25 mouse cellular contexts compared by ENCODE assay signal in the genomic region with DNA sequence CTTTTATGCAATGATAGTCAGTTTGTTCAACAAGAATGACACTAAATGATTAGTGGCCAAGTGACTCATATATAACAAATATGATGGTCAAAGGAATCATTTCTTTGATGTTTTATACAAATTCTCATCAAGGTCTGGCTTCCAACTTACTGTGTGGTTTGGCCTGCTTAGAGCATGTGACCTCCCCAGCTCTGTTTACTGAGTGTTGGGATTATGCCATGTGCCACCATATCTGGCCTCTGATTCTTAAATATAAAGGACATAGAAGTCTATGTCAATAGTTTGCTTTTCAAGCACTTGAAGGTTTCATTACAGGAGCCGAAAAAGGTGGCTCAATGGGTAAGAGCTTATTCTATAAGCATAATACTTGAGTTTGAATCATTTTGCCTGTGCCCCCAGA.
"Had no signal": no experiment of that assay in that cellular context is flagged by ENCODE, and none has a peak within 500 bp of the region (broad histone marks: within the 10 kb centered on the region; RNA-seq: fewer than 3 reads in every experiment).

No protein-coding gene starts in this region.

- H3K4me1 ChIP-seq: hindbrain, embryonic 13.5 days; hindbrain, embryonic 15.5 days; kidney, embryonic 15.5 days; limb, embryonic 13.5 days; limb, embryonic 15.5 days had no signal

- DNase-seq: gastrocnemius, adult 2 months; gastrocnemius, postnatal 10 days; gastrocnemius, postnatal 36 days; heart, adult 18-20 months; heart, postnatal 14 days; heart, postnatal 36 days; kidney, adult 11 months; kidney, adult 2 months; kidney, adult 9 months; kidney, postnatal 14 days; kidney, postnatal 36 days; layer of hippocampus, adult 9-11 months; layer of hippocampus, postnatal 36 days; left cerebral cortex, postnatal 4 days had no signal

- H3K36me3 ChIP-seq: heart, embryonic 10.5 days; heart, embryonic 12.5 days; hindbrain, embryonic 13.5 days; hindbrain, embryonic 15.5 days; kidney, embryonic 15.5 days; limb, embryonic 13.5 days; limb, embryonic 15.5 days had no signal

- ATAC-seq: hindbrain, postnatal 0 days; intestine, embryonic 16.5 days; liver, embryonic 12.5 days had no signal

- H3K27ac ChIP-seq: gastrocnemius, adult 2 months; heart, embryonic 10.5 days; hindbrain, embryonic 13.5 days; hindbrain, embryonic 15.5 days; hindbrain, postnatal 0 days; kidney, embryonic 15.5 days; kidney, postnatal 0 days; limb, embryonic 13.5 days; limb, embryonic 15.5 days; liver, embryonic 12.5 days had no signal

- H3K4me2 ChIP-seq: heart, embryonic 12.5 days; hindbrain, embryonic 13.5 days; hindbrain, embryonic 15.5 days; kidney, embryonic 15.5 days; limb, embryonic 13.5 days; limb, embryonic 15.5 days; liver, embryonic 12.5 days had no signal

- H3K9me3 ChIP-seq: heart, embryonic 10.5 days; heart, embryonic 12.5 days; hindbrain, embryonic 13.5 days; hindbrain, embryonic 15.5 days; kidney, embryonic 15.5 days; limb, embryonic 13.5 days; limb, embryonic 15.5 days; liver, embryonic 12.5 days had no signal

- H3K4me3 ChIP-seq: gastrocnemius, adult 2 months; heart, embryonic 10.5 days; heart, embryonic 12.5 days; hindbrain, embryonic 13.5 days; hindbrain, embryonic 15.5 days; kidney, embryonic 15.5 days; limb, embryonic 13.5 days; limb, embryonic 15.5 days; liver, embryonic 12.5 days had no signal

- H3K27me3 ChIP-seq: heart, embryonic 12.5 days; hindbrain, embryonic 13.5 days; hindbrain, embryonic 15.5 days; kidney, embryonic 15.5 days; limb, embryonic 13.5 days; limb, embryonic 15.5 days; liver, embryonic 12.5 days had no signal

- H3K9ac ChIP-seq: heart, embryonic 12.5 days; hindbrain, embryonic 13.5 days; hindbrain, embryonic 15.5 days; kidney, embryonic 15.5 days; limb, embryonic 13.5 days; limb, embryonic 15.5 days; liver, embryonic 12.5 days had no signal
